Mouse (Mus musculus) testis, adult 2 months (tissue): ENCODE measurements around the gene Trpt1.

ENCODE experiments used
- CTCF ChIP-seq: fragments of 200-500 bp; IDR thresholded peaks from 2 replicates; pipeline ENCODE4 v1.5.1; 2012; ENCODE audit warnings: low read depth, mild to moderate bottlenecking, inconsistent platforms, low read length, moderate library complexity; ENCODE audit not compliant: control insufficient read depth, insufficient read depth, insufficient replicate concordance
- POLR2A ChIP-seq: fragments of 200-500 bp; IDR thresholded peaks from 2 replicates; pipeline ENCODE4 v1.6.1; 2012; ENCODE audit warnings: low read depth, mild to moderate bottlenecking, inconsistent platforms, low read length, moderate library complexity; ENCODE audit not compliant: control insufficient read depth

GRCm38 (mm10) chr19:6951381-6951968, 44.5 kb upstream of the Trpt1 start:
- no peak for TF ChIP-seq CTCF
- peak; percentile 50 for TF ChIP-seq POLR2A
